Mouse (Mus musculus) forebrain, embryonic 13.5 days (tissue): Measurements from ENCODE around the gene Mrps23. TPM values are rescaled to one million over a fixed set of nuclear protein-coding genes. Genes with fewer than 3 reads are reported as not detected.

Experiments used
- ATAC-seq: fragments of 200-750 bp; cut with Nextera tagmentation; 2 replicates; pipeline ENCODE4 v1.8.0; 2017
- H3K27ac ChIP-seq: fragments of 300-500 bp; sonication (generic); 2 replicates; pipeline ENCODE4 v1.5.1; 2015; ENCODE audit warnings: inconsistent platforms, mild to moderate bottlenecking, moderate library complexity
- H3K27me3 ChIP-seq: fragments of 300-500 bp; sonication (generic); 2 replicates; pipeline ENCODE4 v1.6.1; 2015; ENCODE audit warnings: mild to moderate bottlenecking, inconsistent platforms
- H3K36me3 ChIP-seq: fragments of 300-500 bp; sonication (generic); 2 replicates; pipeline ENCODE4 v1.6.1; 2015; ENCODE audit warnings: mild to moderate bottlenecking, inconsistent platforms; ENCODE audit not compliant: poor library complexity, severe bottlenecking
- H3K4me1 ChIP-seq: fragments of 300-500 bp; sonication (generic); 2 replicates; pipeline ENCODE4 v1.6.1; 2015; ENCODE audit warnings: inconsistent platforms
- H3K4me2 ChIP-seq: fragments of 300-500 bp; sonication (generic); 2 replicates; pipeline ENCODE4 v1.6.1; 2015; ENCODE audit warnings: inconsistent platforms, mild to moderate bottlenecking, moderate library complexity
- H3K4me3 ChIP-seq: fragments of 300-500 bp; sonication (generic); 2 replicates; pipeline ENCODE4 v1.5.1; 2015; ENCODE audit warnings: mild to moderate bottlenecking, inconsistent platforms
- H3K9ac ChIP-seq: fragments of 300-500 bp; sonication (generic); 2 replicates; pipeline ENCODE4 v1.6.1; 2015; ENCODE audit warnings: mild to moderate bottlenecking, inconsistent platforms
- H3K9me3 ChIP-seq: fragments of 300-500 bp; sonication (generic); replicated peaks from 2 replicates; pipeline ENCODE4 v1.6.1; 2016; ENCODE audit warnings: inconsistent platforms
- WGBS: fragments of 180-500 bp; shearing (Covaris S2); methylation state at CpG from one replicate; pipeline ENCODE4 v1.1.7; 2015; 5-methylcytosine and 5-hydroxymethylcytosine counted together
- polyA plus RNA-seq: library from polyadenylated mRNA; unstranded; fragments of >200 nt; fragmentation: Nextera tagmentation; extraction: Ambion mirVana; gene quantifications from 2 replicates; pipeline ENCODE4 v1.2.1, GENCODE M21; 2015

The Mrps23 gene
- polyA plus RNA-seq, result 70.4 and 70.9 TPM in 2 replicates

- peak; percentile 92 for ATAC-seq
- H3K4me1 ChIP-seq, result peaks cover 24% of the 10 kb centered on the region
- under 1% methylated on average over 51 of the region's 51 CpGs for WGBS
Observed at GRCm38 (mm10) chr11:88203712-88204532, at the start of gene Mrps23. Gene Mrps23 (plus strand): TSS chr11:88204388.

GRCm38 (mm10) chr11:88154500-88154899 lies 49.7 kb upstream of the Mrps23 start:
- Histone ChIP-seq H3K4me1 (peaks cover 51% of the 10 kb centered on the region), H3K9ac (no peak overlapping the region), H3K27me3 (no peaks in the 10 kb centered on the region), H3K4me2 (no peak overlapping the region), H3K9me3 (no peaks in the 10 kb centered on the region), H3K4me3 (no peak overlapping the region), H3K36me3 (no peaks in the 10 kb centered on the region), H3K27ac (no peak overlapping the region)
- ATAC-seq, result no peak
- WGBS, result 86% methylated on average over 8 of the region's 8 CpGs

More at GRCm38 (mm10) chr11:88203712-88204532, at the start of gene Mrps23:
- Histone ChIP-seq H3K4me2 (peak within 1 kb of the TSS; percentile 92), H3K9ac (peak within 1 kb of the TSS; percentile 79), H3K36me3 (peaks cover 12% of the 10 kb centered on the region; the same call in 1 of the 2 replicates), H3K4me3 (peak within 1 kb of the TSS; percentile 80), H3K27ac (peak within 1 kb of the TSS; percentile 67), H3K9me3 (no peaks in the 10 kb centered on the region), H3K27me3 (no peaks in the 10 kb centered on the region)

GRCm38 (mm10) chr11:88155451-88155850 lies 48.7 kb upstream of the Mrps23 start:
- Histone ChIP-seq H3K27me3 (no peaks in the 10 kb centered on the region), H3K4me2 (no peak overlapping the region), H3K4me1 (peaks cover 59% of the 10 kb centered on the region), H3K9me3 (no peaks in the 10 kb centered on the region), H3K27ac (no peak overlapping the region), H3K9ac (no peak overlapping the region), H3K4me3 (no peak overlapping the region), H3K36me3 (no peaks in the 10 kb centered on the region)
- WGBS, result 75% methylated on average over 3 of the region's 3 CpGs
- no peak for ATAC-seq

- ATAC-seq, result no peak
- H3K9ac ChIP-seq, result peak overlapping the region; percentile 34; the same call in 1 of the 2 replicates
Observed at GRCm38 (mm10) chr11:88155998-88156397, 48.2 kb upstream of the Mrps23 start.

GRCm38 (mm10) chr11:88156403-88156802 lies 47.8 kb upstream of the Mrps23 start:
- Histone ChIP-seq H3K36me3 (no peaks in the 10 kb centered on the region), H3K27me3 (no peaks in the 10 kb centered on the region), H3K4me2 (no peak overlapping the region), H3K9ac (peak overlapping the region; percentile 34; the same call in 1 of the 2 replicates), H3K27ac (no peak overlapping the region), H3K4me3 (no peak overlapping the region), H3K4me1 (peaks cover 61% of the 10 kb centered on the region), H3K9me3 (no peaks in the 10 kb centered on the region)
- WGBS, result 66% methylated on average over 2 of the region's 2 CpGs
- no peak for ATAC-seq

More at GRCm38 (mm10) chr11:88155998-88156397, 48.2 kb upstream of the Mrps23 start:
- no peak overlapping the region for H3K4me3 ChIP-seq
- H3K4me1 ChIP-seq, result peaks cover 61% of the 10 kb centered on the region
- H3K27me3 ChIP-seq, result no peaks in the 10 kb centered on the region
- H3K9me3 ChIP-seq, result no peaks in the 10 kb centered on the region
- no peaks in the 10 kb centered on the region for H3K36me3 ChIP-seq
- 67% methylated on average over 8 of the region's 8 CpGs for whole genome bisulfite sequencing
- H3K27ac ChIP-seq, result no peak overlapping the region
- no peak overlapping the region for H3K4me2 ChIP-seq

GRCm38 (mm10) chr11:88158842-88159246 lies 45.3 kb upstream of the Mrps23 start:
- H3K27me3 ChIP-seq, result no peaks in the 10 kb centered on the region
- H3K9ac ChIP-seq, result no peak overlapping the region
- no peak overlapping the region for H3K27ac ChIP-seq
- no peak overlapping the region for H3K4me3 ChIP-seq
- H3K4me1 ChIP-seq, result peaks cover 51% of the 10 kb centered on the region
- H3K4me2 ChIP-seq, result no peak overlapping the region
- no peaks in the 10 kb centered on the region for H3K9me3 ChIP-seq
- WGBS, result 81% methylated on average over 5 of the region's 5 CpGs
- no peak for ATAC-seq
- H3K36me3 ChIP-seq, result no peaks in the 10 kb centered on the region

GRCm38 (mm10) chr11:88159389-88159788 lies 44.8 kb upstream of the Mrps23 start:
- ATAC-seq, result no peak
- no peak overlapping the region for H3K9ac ChIP-seq
- H3K4me2 ChIP-seq, result no peak overlapping the region
- H3K9me3 ChIP-seq, result no peaks in the 10 kb centered on the region
- no peaks in the 10 kb centered on the region for H3K36me3 ChIP-seq
- H3K27me3 ChIP-seq, result no peaks in the 10 kb centered on the region
- H3K4me3 ChIP-seq, result no peak overlapping the region
- H3K27ac ChIP-seq, result no peak overlapping the region
- H3K4me1 ChIP-seq, result peaks cover 48% of the 10 kb centered on the region
- WGBS, result 74% methylated on average over 11 of the region's 11 CpGs

GRCm38 (mm10) chr11:88160316-88160715 lies 43.9 kb upstream of the Mrps23 start:
- no peak overlapping the region for H3K9ac ChIP-seq
- 47% methylated on average over 5 of the region's 5 CpGs for WGBS
- no peak overlapping the region for H3K4me3 ChIP-seq
- peaks cover 57% of the 10 kb centered on the region for H3K4me1 ChIP-seq
- peak overlapping the region; percentile 77 for H3K4me2 ChIP-seq
- no peaks in the 10 kb centered on the region for H3K27me3 ChIP-seq
- ATAC-seq, result no peak
- H3K27ac ChIP-seq, result 0 out of 2 replicates have a peak overlapping the region, but pooled peaks have one; percentile 86
- H3K36me3 ChIP-seq, result no peaks in the 10 kb centered on the region
- H3K9me3 ChIP-seq, result no peaks in the 10 kb centered on the region

GRCm38 (mm10) chr11:88161051-88161581 lies 43.1 kb upstream of the Mrps23 start:
- Histone ChIP-seq H3K27ac (peak overlapping the region; percentile 86), H3K36me3 (no peaks in the 10 kb centered on the region), H3K9ac (peak overlapping the region; percentile 71), H3K9me3 (no peaks in the 10 kb centered on the region), H3K4me1 (peaks cover 63% of the 10 kb centered on the region), H3K27me3 (no peaks in the 10 kb centered on the region), H3K4me3 (peak overlapping the region; percentile 45), H3K4me2 (peak overlapping the region; percentile 77)
- peak; percentile 64; the same call in 1 of the 2 replicates for ATAC-seq
- under 1% methylated on average over 16 of the region's 33 CpGs for WGBS

GRCm38 (mm10) chr11:88161651-88162362 lies 42.4 kb upstream of the Mrps23 start:
- no peaks in the 10 kb centered on the region for H3K9me3 ChIP-seq
- peak overlapping the region; percentile 87 for H3K27ac ChIP-seq
- peak; percentile 73 for ATAC-seq
- H3K9ac ChIP-seq, result peak overlapping the region; percentile 60
- H3K4me2 ChIP-seq, result peak overlapping the region; percentile 77
- H3K4me3 ChIP-seq, result peak overlapping the region; percentile 45
- peaks cover 61% of the 10 kb centered on the region for H3K4me1 ChIP-seq
- H3K27me3 ChIP-seq, result no peaks in the 10 kb centered on the region
- no peaks in the 10 kb centered on the region for H3K36me3 ChIP-seq
- 0% methylated on average over 13 of the region's 15 CpGs for WGBS

GRCm38 (mm10) chr11:88162740-88163139 lies 41.4 kb upstream of the Mrps23 start:
- WGBS, result 58% methylated on average over 4 of the region's 4 CpGs
- Histone ChIP-seq H3K4me1 (peaks cover 61% of the 10 kb centered on the region), H3K27me3 (no peaks in the 10 kb centered on the region), H3K4me2 (no peak overlapping the region), H3K9me3 (no peaks in the 10 kb centered on the region), H3K27ac (no peak overlapping the region), H3K4me3 (no peak overlapping the region), H3K36me3 (no peaks in the 10 kb centered on the region), H3K9ac (no peak overlapping the region)
- no peak for ATAC-seq
